Comparison of ENCODE assay signal across 30 mouse cellular contexts in the genomic region with DNA sequence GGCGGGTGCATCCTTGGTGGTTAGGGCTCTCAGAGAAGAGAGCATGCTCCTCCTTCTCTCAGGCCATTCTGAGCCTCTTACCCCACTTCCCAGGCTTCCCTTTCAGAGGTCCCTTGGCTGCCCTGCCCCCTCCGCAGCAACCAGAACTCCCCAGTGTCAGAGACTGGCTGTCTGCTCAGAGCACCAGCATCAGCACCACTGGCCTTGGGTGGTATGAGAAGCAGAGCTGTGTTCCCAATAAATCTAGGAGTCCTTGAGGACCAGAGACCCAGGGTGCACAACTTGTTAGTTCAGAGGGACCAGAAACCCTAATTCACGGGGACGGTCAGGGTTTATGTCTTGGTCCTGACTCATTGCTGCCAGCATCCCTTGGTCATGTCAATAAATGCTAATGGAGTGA. TPM values are rescaled to one million over a fixed set of nuclear protein-coding genes. Genes with fewer than 3 reads are reported as not detected.
"Had no signal": no experiment of that assay in that cellular context is flagged by ENCODE, and none has a peak within 500 bp of the region (broad histone marks: within the 10 kb centered on the region; RNA-seq: fewer than 3 reads in every experiment).

No protein-coding gene starts in this region.

- H3K9me3 ChIP-seq: heart, embryonic 13.5 days; heart, embryonic 15.5 days; hindbrain, embryonic 13.5 days; hindbrain, embryonic 15.5 days; kidney, embryonic 15.5 days; limb, embryonic 13.5 days; limb, embryonic 15.5 days; liver, embryonic 12.5 days had no signal

- DNase-seq: gastrocnemius, postnatal 14 days; gastrocnemius, postnatal 36 days; heart, adult 11 months; heart, adult 2 months; heart, postnatal 14 days; heart, postnatal 36 days; kidney, adult 11 months; kidney, adult 8-10 months; kidney, postnatal 25 days; layer of hippocampus, adult 9-11 months; layer of hippocampus, postnatal 36 days; left cerebral cortex, postnatal 4 days had no signal

- H3K36me3 ChIP-seq: heart, embryonic 13.5 days; heart, embryonic 15.5 days; hindbrain, embryonic 13.5 days; hindbrain, embryonic 15.5 days; kidney, embryonic 15.5 days; limb, embryonic 13.5 days; limb, embryonic 15.5 days; liver, embryonic 12.5 days had no signal

- ATAC-seq: hindbrain, postnatal 0 days; intestine, embryonic 16.5 days; liver, embryonic 12.5 days had no signal

- H3K9ac ChIP-seq: heart, embryonic 13.5 days; heart, embryonic 15.5 days; hindbrain, embryonic 13.5 days; hindbrain, embryonic 15.5 days; kidney, embryonic 15.5 days; limb, embryonic 13.5 days; limb, embryonic 15.5 days; liver, embryonic 12.5 days; liver, embryonic 14.5 days had no signal

- H3K4me3 ChIP-seq: heart, adult 2 months; heart, embryonic 13.5 days; heart, embryonic 15.5 days; hindbrain, embryonic 13.5 days; hindbrain, embryonic 15.5 days; limb, embryonic 13.5 days; limb, embryonic 15.5 days; liver, embryonic 12.5 days had no signal

- H3K27ac ChIP-seq: heart, adult 2 months; heart, embryonic 13.5 days; heart, embryonic 15.5 days; hindbrain, embryonic 13.5 days; hindbrain, embryonic 15.5 days; hindbrain, postnatal 0 days; kidney, embryonic 15.5 days; limb, embryonic 13.5 days; limb, embryonic 15.5 days; liver, embryonic 12.5 days; liver, embryonic 14.5 days had no signal

- H3K4me2 ChIP-seq: heart, embryonic 11.5 days; heart, embryonic 13.5 days; heart, embryonic 15.5 days; hindbrain, embryonic 13.5 days; hindbrain, embryonic 15.5 days; limb, embryonic 13.5 days; limb, embryonic 15.5 days; liver, embryonic 12.5 days had no signal

- H3K4me1 ChIP-seq: liver, embryonic 12.5 days had no signal

RNA-seq across cellular contexts. Expression of a gene that starts 2.4 kb away (rescaled TPM):
- total RNA-seq: gastrocnemius, adult 18-20 months; gastrocnemius, postnatal 14 days; gastrocnemius, postnatal 36 days; heart, adult 2 months; heart, postnatal 14 days; heart, postnatal 36 days; hematopoietic stem cell, adult 5-6 weeks; liver, adult 2 months had no signal
- polyA plus RNA-seq: heart, adult 2 months; heart, embryonic 11.5 days; heart, embryonic 13.5 days; heart, embryonic 15.5 days; limb, embryonic 11.5 days; limb, embryonic 13.5 days; limb, embryonic 15.5 days; liver, adult 2 months; liver, embryonic 12.5 days had no signal

RNA-seq across cellular contexts. Expression of a gene that starts 45.0 kb away (rescaled TPM):
- total RNA-seq: gastrocnemius, adult 18-20 months; gastrocnemius, adult 8-10 months; layer of hippocampus, adult 18-20 months had no signal
- polyA plus RNA-seq: heart, adult 2 months had no signal
